Mouse (Mus musculus) cerebellum, adult 2 months (tissue): ENCODE results near the gene Gabrg3. TPM values are rescaled to one million over a fixed set of nuclear protein-coding genes. Genes with fewer than 3 reads are reported as not detected.
A peak's percentile ranks its signal among the peaks of the same experiment; 100 is the strongest.

ENCODE experiments used
- DNase-seq, 2 experiments: peaks; one replicate each; pipeline ENCODE4 v3.0.0; 2021
- H3K27ac ChIP-seq: fragments of 200-500 bp; 2 replicates; pipeline ENCODE4 v1.5.1; 2012; ENCODE audit warnings: low read length, control low read depth, inconsistent platforms; ENCODE audit not compliant: insufficient read depth
- H3K27me3 ChIP-seq: fragments of 200-500 bp; 2 replicates; pipeline ENCODE4 v1.6.1; 2012; ENCODE audit warnings: inconsistent platforms, mild to moderate bottlenecking, low read length, moderate library complexity; ENCODE audit not compliant: control insufficient read depth, insufficient read depth
- H3K4me1 ChIP-seq: fragments of 200-500 bp; 2 replicates; pipeline ENCODE4 v1.6.1; 2011; ENCODE audit warnings: low read length; ENCODE audit not compliant: control insufficient read depth, insufficient read depth
- H3K4me3 ChIP-seq: fragments of 200-500 bp; replicated peaks from 2 replicates; pipeline ENCODE3; 2011; ENCODE audit warnings: mild to moderate bottlenecking, low read depth, low read length, control low read depth; ENCODE audit not compliant: insufficient read depth
- CTCF ChIP-seq: fragments of 200-500 bp; IDR thresholded peaks from 2 replicates; pipeline ENCODE4 v1.5.1; 2011; ENCODE audit warnings: low read depth, mild to moderate bottlenecking, control low read depth, low read length, moderate library complexity, borderline replicate concordance; ENCODE audit not compliant: insufficient read depth
- POLR2A ChIP-seq: fragments of 200-500 bp; IDR thresholded peaks from 2 replicates; pipeline ENCODE4 v1.6.1; 2011; ENCODE audit warnings: low read length, control low read depth, borderline replicate concordance; ENCODE audit not compliant: insufficient read depth
- WGBS: fragments of 180-500 bp; shearing (Covaris S2); methylation state at CpG from one replicate; pipeline ENCODE4 v1.1.7; 2018; 5-methylcytosine and 5-hydroxymethylcytosine counted together
- polyA plus RNA-seq: library from polyadenylated mRNA; depleted of rRNA; stranded (reverse); fragments of >200 nt; gene quantifications from 2 replicates; pipeline ENCODE4 v1.2.3, GENCODE M21; 2012

The Gabrg3 gene
- polyA plus RNA-seq, 1 experiment = 2.7 TPM

DNA sequence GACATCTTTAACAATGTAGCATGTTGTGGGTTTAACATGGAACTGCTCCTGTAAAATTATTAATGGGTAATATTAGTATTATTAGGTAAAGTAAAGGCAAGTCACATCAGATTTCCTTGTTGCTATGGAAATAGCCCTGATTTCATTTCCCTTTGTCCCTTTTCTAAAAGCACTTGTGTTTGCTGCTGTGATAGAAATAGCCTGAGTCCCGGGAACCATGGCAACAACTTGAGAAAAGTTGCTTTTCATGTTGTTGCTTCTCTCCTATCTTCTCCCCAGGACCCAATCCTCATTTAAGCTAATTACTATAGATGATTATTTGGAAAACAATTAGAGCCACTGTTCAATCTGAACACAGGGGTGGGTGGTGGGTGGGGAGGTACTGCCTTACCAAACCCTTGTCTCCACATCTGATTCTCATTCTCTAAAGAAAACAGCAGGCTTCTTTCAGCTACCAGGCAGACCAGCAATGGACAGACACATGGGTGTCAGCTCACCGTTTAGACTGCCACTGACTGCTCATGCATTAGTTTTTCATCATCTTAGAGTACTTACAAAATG, 349.0 kb downstream of the Gabrg3 start:
- H3K27ac ChIP-seq = no peak overlapping the region
- no peak overlapping the region for H3K4me3 ChIP-seq
- 13% methylated on average over 2 of the region's 2 CpGs for WGBS
- H3K27me3 ChIP-seq = no peaks in the 10 kb centered on the region
- TF ChIP-seq CTCF = no peak
- TF ChIP-seq POLR2A = no peak
- no peaks in the 10 kb centered on the region for H3K4me1 ChIP-seq
- DNase-seq = no peak

DNA sequence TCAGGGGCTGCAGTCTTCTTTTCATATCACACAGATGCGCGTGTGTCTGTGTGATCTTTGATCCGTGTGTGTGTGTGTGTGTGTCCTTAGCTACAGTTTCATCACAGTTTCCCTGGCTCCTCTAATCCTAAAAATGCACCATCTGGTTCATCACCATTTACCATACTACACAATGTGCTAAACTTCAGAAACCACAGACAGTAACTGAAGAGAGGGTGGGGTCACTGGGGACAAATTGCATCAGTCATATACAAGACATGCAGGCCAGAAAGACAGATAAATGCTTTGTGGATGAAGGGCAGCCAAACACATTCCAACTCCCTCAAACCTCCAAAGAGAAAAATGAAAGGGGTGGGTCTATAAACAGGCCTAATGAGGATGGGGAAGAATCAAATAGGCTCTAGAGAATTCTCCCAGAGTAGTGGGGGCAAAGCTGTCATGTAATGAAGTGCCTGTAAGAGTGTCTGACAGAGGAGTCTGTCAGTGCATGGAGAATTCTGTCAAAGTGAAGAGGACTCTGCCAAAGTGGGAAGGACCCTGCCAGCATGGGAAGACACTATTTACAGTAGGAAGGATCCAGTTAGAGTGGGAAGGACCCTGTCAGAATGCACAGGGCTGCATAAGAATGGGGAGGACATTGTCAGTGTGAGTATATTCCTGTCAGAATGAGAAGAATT, 386.3 kb downstream of the Gabrg3 start:
- no peak overlapping the region for H3K4me3 ChIP-seq
- H3K4me1 ChIP-seq = no peaks in the 10 kb centered on the region
- TF ChIP-seq POLR2A (no peak), CTCF (no peak)
- no peak for DNase-seq
- H3K27me3 ChIP-seq = no peaks in the 10 kb centered on the region
- 92% methylated on average over 3 of the region's 3 CpGs for WGBS
- H3K27ac ChIP-seq = no peak overlapping the region

DNA sequence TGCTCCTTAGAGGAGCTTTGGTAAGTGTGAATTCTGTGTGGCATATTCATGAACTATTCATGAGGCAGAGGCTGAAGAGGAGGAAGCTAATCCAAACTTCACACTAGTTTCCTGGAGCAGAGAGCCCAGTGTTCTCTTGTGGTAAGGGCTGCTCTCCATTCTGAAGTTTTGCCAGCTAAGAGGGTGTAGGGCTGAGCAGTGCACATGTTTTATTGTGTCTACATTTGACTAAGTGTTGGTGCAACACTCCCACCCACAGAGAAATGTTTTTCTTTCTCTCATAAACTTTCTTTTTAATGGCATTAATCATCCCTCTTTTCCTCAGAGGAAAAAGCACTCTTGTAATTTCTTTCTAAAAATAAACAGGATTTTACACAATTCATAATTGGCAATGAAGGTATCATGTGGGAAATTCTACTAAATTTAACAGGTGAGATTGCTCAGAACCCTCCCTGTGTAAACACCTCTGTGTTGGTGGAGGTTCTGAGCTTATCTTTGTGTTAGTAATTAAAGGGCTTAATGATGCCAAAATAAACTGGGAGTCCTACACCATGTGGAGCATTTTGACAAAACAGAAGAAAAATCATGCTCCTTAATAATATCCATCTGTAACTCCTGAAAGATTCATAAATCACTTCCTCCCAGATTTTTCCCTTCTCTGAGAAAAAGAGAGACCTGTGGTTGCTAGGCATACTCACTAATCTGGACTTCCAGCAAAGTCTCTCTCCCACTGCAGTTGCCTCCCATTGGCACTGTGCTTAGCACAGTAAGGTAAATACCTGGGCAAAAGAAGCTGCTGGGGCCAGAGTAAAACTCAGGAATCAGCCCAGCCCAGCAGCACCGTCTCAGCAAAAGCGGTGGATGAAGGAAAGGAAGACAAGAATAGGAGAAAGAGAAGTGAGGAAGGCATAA, 389.0 kb downstream of the Gabrg3 start:
- DNase-seq = no peak
- no peak overlapping the region for H3K4me3 ChIP-seq
- no peaks in the 10 kb centered on the region for H3K4me1 ChIP-seq
- no peak overlapping the region for H3K27ac ChIP-seq
- WGBS = 94% methylated on average over 2 of the region's 2 CpGs
- TF ChIP-seq CTCF (no peak), POLR2A (no peak)
- H3K27me3 ChIP-seq = no peaks in the 10 kb centered on the region

DNA sequence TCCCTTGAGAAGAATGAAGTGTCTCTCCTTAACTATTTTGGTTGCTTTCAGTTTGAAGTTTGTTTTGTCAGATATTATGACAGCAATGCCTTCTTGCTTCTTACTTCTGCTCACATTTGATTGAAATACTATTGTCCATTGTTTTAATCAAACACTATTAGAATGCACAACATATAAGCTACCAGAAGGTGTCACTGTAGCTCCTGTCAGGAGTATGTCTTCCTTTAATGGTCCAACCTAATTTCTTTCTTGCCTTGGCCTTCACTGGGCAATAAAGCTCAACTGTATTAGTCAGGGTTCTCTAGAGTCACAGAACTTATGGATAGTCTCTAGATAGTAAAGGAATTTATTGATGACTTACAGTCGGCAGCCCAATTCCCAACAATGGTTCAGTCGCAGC, 440.6 kb downstream of the Gabrg3 start:
- Histone ChIP-seq H3K4me1 (no peaks in the 10 kb centered on the region), H3K4me3 (no peak overlapping the region), H3K27ac (no peak overlapping the region), H3K27me3 (no peaks in the 10 kb centered on the region)
- TF ChIP-seq POLR2A (no peak), CTCF (no peak)
- 96% methylated on average over 2 of the region's 2 CpGs for WGBS
- peak in 1 of 2 experiments; percentile 1 for DNase-seq

DNA sequence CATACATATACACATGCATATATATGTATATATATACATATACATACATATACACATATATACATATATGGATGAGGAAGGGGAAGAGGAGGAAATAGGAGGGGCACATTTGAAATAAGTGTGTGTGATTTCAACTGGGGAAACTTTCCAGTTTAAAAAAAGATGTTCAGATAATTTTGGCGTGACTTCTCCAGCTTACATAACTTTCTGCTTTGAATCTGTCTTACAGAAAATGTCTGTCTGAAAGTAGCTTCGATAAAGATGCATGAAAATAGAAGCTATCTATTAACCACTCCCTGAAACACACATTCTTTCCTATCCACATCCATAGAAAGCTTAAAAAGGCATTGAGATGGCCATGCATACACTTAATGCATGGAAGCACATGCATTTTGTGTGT, 445.4 kb downstream of the Gabrg3 start:
- no peak overlapping the region for H3K27ac ChIP-seq
- no peak for DNase-seq
- H3K4me1 ChIP-seq = no peaks in the 10 kb centered on the region
- H3K4me3 ChIP-seq = no peak overlapping the region
- TF ChIP-seq POLR2A (no peak), CTCF (no peak)
- 70% methylated on average over 2 of the region's 2 CpGs for WGBS
- H3K27me3 ChIP-seq = no peaks in the 10 kb centered on the region

DNA sequence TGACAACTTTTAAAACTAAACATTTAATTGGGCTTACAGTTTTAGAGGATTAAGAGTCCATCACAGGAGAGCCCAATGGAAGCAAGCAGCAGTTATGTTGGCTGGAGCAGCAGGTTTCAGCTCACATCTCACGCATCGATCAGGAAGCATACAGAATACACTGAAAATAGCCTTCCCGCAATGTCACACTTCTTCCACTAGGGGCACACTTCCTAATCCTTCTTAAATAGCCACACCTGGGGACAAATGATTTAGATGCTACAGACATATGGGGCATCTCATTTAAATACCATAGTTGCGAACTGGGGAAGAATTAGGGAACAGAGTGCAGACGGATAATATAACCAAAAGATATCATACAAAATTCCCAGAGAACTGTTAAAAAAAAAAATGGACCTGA, 449.0 kb downstream of the Gabrg3 start:
- no peak overlapping the region for H3K4me3 ChIP-seq
- no peaks in the 10 kb centered on the region for H3K4me1 ChIP-seq
- no peaks in the 10 kb centered on the region for H3K27me3 ChIP-seq
- TF ChIP-seq POLR2A = no peak
- no peak for TF ChIP-seq CTCF
- WGBS = 77% methylated on average over 5 of the region's 5 CpGs
- H3K27ac ChIP-seq = no peak overlapping the region
- no peak for DNase-seq

DNA sequence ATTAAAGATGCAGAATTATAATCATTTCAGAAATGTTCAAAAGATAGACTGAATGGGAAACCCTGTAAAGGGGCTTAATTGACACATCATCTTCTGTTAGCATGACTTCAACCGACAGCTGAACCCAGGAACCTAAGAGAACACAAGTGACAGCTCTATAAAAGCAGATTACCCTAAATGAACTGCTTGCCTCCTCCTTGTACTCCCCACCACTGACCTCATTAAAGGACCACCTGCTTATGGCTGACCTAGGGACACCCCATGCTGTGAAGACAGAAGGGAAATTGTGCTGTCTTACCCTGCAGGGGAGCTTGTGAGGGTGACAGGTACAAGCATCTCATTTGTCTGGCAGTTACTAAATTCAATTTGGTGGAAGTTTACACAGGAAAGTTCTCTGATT, 467.5 kb downstream of the Gabrg3 start:
- WGBS = 6% methylated on average over 1 of the region's 1 CpGs
- no peak for DNase-seq

More for the DNA sequence above, 467.5 kb downstream of the Gabrg3 start:
- TF ChIP-seq CTCF (no peak), POLR2A (no peak)
- Histone ChIP-seq H3K4me3 (no peak overlapping the region), H3K4me1 (no peaks in the 10 kb centered on the region), H3K27ac (no peak overlapping the region), H3K27me3 (no peaks in the 10 kb centered on the region)
